Mouse (Mus musculus): ENCODE data around the gene R3hdm2.
A peak's percentile ranks its signal among the peaks of the same experiment; 100 is the strongest.

Gene R3hdm2

GRCm38 (mm10) chr10:127519903-127520713, 140.0 kb downstream of the R3hdm2 start:
- no peak for DNase-seq

- no peak for DNase-seq
These were observed 140.7 kb downstream of the R3hdm2 start for GRCm38 (mm10) chr10:127520714-127521357.

GRCm38 (mm10) chr10:127521611-127522080, 141.5 kb downstream of the R3hdm2 start:
- no peak for DNase-seq

- DNase-seq: peak; percentile 89
These were observed 142.0 kb downstream of the R3hdm2 start, which contains the start of gene Shmt2 for GRCm38 (mm10) chr10:127522088-127522581. Shmt2 (minus strand) TSS chr10:127522444.

- DNase-seq: peak; percentile 27
These were observed 144.6 kb downstream of the R3hdm2 start for GRCm38 (mm10) chr10:127524646-127525255.

- DNase-seq: peak; percentile 77
These were observed 145.9 kb downstream of the R3hdm2 start for GRCm38 (mm10) chr10:127526048-127526447.

- DNase-seq: peak; percentile 65
These were observed 146.6 kb downstream of the R3hdm2 start for GRCm38 (mm10) chr10:127526681-127527080.

GRCm38 (mm10) chr10:127527481-127527880, 147.4 kb downstream of the R3hdm2 start:
- no peak for DNase-seq

GRCm38 (mm10) chr10:127530945-127531344, 150.8 kb downstream of the R3hdm2 start:
- DNase-seq: no peak

GRCm38 (mm10) chr10:127531548-127531947, 151.4 kb downstream of the R3hdm2 start:
- no peak for DNase-seq

- peak; percentile 51 for DNase-seq
These were observed 154.2 kb downstream of the R3hdm2 start, which contains the start of gene Nxph4 for GRCm38 (mm10) chr10:127534036-127534928. Nxph4 (minus strand) TSS chr10:127534559.

- peak; percentile 30 for DNase-seq
These were observed 154.8 kb downstream of the R3hdm2 start for GRCm38 (mm10) chr10:127534929-127535384.

GRCm38 (mm10) chr10:127536586-127537314, 156.6 kb downstream of the R3hdm2 start:
- DNase-seq: peak; percentile 75

- DNase-seq: peak; percentile 81
These were observed 157.9 kb downstream of the R3hdm2 start for GRCm38 (mm10) chr10:127537854-127538583.

- DNase-seq: no peak
These were observed 161.4 kb downstream of the R3hdm2 start for GRCm38 (mm10) chr10:127541510-127541909.

- no peak for DNase-seq
These were observed 162.0 kb downstream of the R3hdm2 start for GRCm38 (mm10) chr10:127542084-127542483.

- no peak for DNase-seq
These were observed 162.6 kb downstream of the R3hdm2 start for GRCm38 (mm10) chr10:127542720-127543119.

GRCm38 (mm10) chr10:127543916-127544315, 163.8 kb downstream of the R3hdm2 start:
- no peak for DNase-seq

GRCm38 (mm10) chr10:127544375-127544774, 164.2 kb downstream of the R3hdm2 start:
- DNase-seq: no peak

GRCm38 (mm10) chr10:127546505-127546904, 166.4 kb downstream of the R3hdm2 start:
- DNase-seq: no peak

GRCm38 (mm10) chr10:127548236-127548635, 168.1 kb downstream of the R3hdm2 start:
- no peak for DNase-seq
